Mouse (Mus musculus): ENCODE measurements around the gene Evc.

DNA sequence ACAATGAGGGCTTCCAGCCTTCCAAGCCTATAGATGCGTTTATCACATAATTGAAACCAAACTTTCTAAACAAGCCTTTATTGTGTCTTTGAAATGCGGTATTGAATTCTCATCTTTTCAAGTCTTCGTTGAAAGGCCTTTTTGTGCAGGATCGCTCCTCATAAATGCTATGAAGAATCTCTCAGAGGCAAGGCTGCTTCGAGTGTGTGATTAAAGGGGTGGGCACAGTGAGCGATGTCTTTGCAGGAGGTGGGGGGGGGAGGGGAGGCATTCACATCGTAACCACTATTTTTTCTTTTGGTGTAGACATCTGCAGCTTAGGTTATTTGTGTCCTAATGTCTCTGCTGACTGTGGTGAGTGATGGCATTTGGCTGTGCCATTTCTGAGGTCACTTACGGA lies 19.3 kb upstream of the Evc start:
- TF ChIP-seq USF1 (IDR thresholded peaks at IDR 0.05; ENCODE audit: low read depth), result no peak
- no peak for TF ChIP-seq MAX (IDR thresholded peaks at IDR 0.05; ENCODE audit: low read depth)
- no peak for TF ChIP-seq MYOG (IDR thresholded peaks at IDR 0.05; ENCODE audit: control insufficient read depth in 1 of 3, insufficient read depth in 1 of 3, insufficient read length in 2 of 3, low read depth in 2 of 3)
